In the genomic region with DNA sequence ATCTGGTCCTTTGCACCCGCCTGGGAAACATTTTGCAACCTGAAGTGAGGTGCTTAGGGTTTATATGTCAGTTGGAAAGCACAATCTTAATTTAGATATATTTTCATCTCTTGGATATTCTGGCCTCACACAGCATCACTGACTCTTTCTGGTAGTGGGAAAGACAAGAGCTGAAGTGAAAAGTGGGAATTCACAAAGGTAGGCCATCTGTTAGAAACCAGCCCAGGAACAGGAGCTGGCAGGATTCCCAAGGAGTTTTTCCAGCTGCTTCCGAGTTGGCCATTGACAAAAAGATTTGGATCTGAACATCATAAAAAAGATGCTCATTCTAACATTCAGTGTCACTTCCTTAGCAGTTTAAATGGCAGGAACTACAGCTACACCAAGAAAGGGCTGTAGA, we compare ENCODE assay signal across 23 mouse cellular contexts.
"Had no signal": no experiment of that assay in that cellular context is flagged by ENCODE, and none has a peak within 500 bp of the region (broad histone marks: within the 10 kb centered on the region; RNA-seq: fewer than 3 reads in every experiment).

No protein-coding gene starts in this region.

- H3K27ac ChIP-seq: left cerebral cortex, adult 2 months; limb, embryonic 10.5 days; limb, embryonic 13.5 days; liver, embryonic 12.5 days; liver, embryonic 15.5 days; lung, embryonic 15.5 days; midbrain, embryonic 10.5 days; midbrain, embryonic 13.5 days; neural tube, embryonic 12.5 days; neural tube, embryonic 15.5 days had no signal

- H3K36me3 ChIP-seq: limb, embryonic 10.5 days; limb, embryonic 13.5 days; liver, embryonic 12.5 days; liver, embryonic 15.5 days; lung, embryonic 15.5 days; midbrain, embryonic 10.5 days; midbrain, embryonic 13.5 days; neural tube, embryonic 12.5 days; neural tube, embryonic 15.5 days had no signal

- H3K4me3 ChIP-seq: left cerebral cortex, adult 2 months; limb, embryonic 10.5 days; limb, embryonic 13.5 days; liver, embryonic 12.5 days; liver, embryonic 15.5 days; lung, embryonic 15.5 days; megakaryocyte, embryonic 14.5 days; midbrain, embryonic 10.5 days; midbrain, embryonic 13.5 days; neural tube, embryonic 12.5 days; neural tube, embryonic 15.5 days had no signal

- H3K9me3 ChIP-seq: limb, embryonic 10.5 days; liver, embryonic 15.5 days; lung, embryonic 15.5 days; megakaryocyte, embryonic 14.5 days; midbrain, embryonic 10.5 days; midbrain, embryonic 13.5 days; neural tube, embryonic 12.5 days; neural tube, embryonic 15.5 days had no signal

- DNase-seq: kidney, adult 18-20 months; kidney, adult 9 months; kidney, postnatal 14 days; kidney, postnatal 4 days; liver; lung, adult 18-20 months; lung, postnatal 10 days; lung, postnatal 36 days; spleen, adult 18-20 months; thymus, adult 18-20 months; thymus, postnatal 36 days had no signal

- ATAC-seq: intestine, embryonic 16.5 days; liver, embryonic 12.5 days; midbrain, embryonic 13.5 days had no signal

- H3K4me1 ChIP-seq: limb, embryonic 13.5 days; liver, embryonic 12.5 days; liver, embryonic 15.5 days; lung, embryonic 15.5 days; megakaryocyte, embryonic 14.5 days; midbrain, embryonic 10.5 days; midbrain, embryonic 13.5 days; neural tube, embryonic 12.5 days; neural tube, embryonic 15.5 days had no signal

- H3K27me3 ChIP-seq: limb, embryonic 13.5 days; liver, embryonic 12.5 days; liver, embryonic 15.5 days; lung, embryonic 15.5 days; megakaryocyte, embryonic 14.5 days; midbrain, embryonic 13.5 days; neural tube, embryonic 12.5 days; neural tube, embryonic 15.5 days had no signal

- H3K9ac ChIP-seq: limb, embryonic 13.5 days; liver, embryonic 12.5 days; liver, embryonic 15.5 days; lung, embryonic 15.5 days; midbrain, embryonic 13.5 days; neural tube, embryonic 12.5 days; neural tube, embryonic 15.5 days had no signal

- H3K4me2 ChIP-seq: limb, embryonic 13.5 days; liver, embryonic 12.5 days; liver, embryonic 15.5 days; lung, embryonic 15.5 days; midbrain, embryonic 13.5 days; neural tube, embryonic 12.5 days; neural tube, embryonic 15.5 days had no signal
